Mouse (Mus musculus) hindbrain, embryonic 16.5 days (tissue): Measurements from ENCODE around the gene Slc35g2. TPM values are rescaled to one million over a fixed set of nuclear protein-coding genes. Genes with fewer than 3 reads are reported as not detected.
A peak's percentile ranks its signal among the peaks of the same experiment; 100 is the strongest.

Experiments
- ATAC-seq: fragments of 200-750 bp; cut with Nextera tagmentation; 2 replicates; pipeline ENCODE4 v1.8.0; 2017; ENCODE audit warnings: moderate TSS enrichment, moderate library complexity
- H3K27ac ChIP-seq: fragments of 300-500 bp; sonication (generic); 2 replicates; pipeline ENCODE4 v1.5.1; 2014; ENCODE audit warnings: low read depth, mild to moderate bottlenecking, control low read depth, low read length, moderate library complexity
- H3K27me3 ChIP-seq: fragments of 300-500 bp; sonication (generic); replicated peaks from 2 replicates; pipeline ENCODE4 v1.6.1; 2014; ENCODE audit warnings: low read length; ENCODE audit not compliant: control insufficient read depth, insufficient read depth
- H3K36me3 ChIP-seq: fragments of 300-500 bp; sonication (generic); 2 replicates; pipeline ENCODE4 v1.6.1; 2014; ENCODE audit warnings: mild to moderate bottlenecking, low read length, moderate library complexity, mixed read lengths; ENCODE audit not compliant: control insufficient read depth, insufficient read depth
- H3K4me1 ChIP-seq: fragments of 300-500 bp; sonication (generic); 2 replicates; pipeline ENCODE4 v1.6.1; 2014; ENCODE audit warnings: low read depth, low read length; ENCODE audit not compliant: control insufficient read depth, insufficient read depth
- H3K4me2 ChIP-seq: fragments of 300-500 bp; sonication (generic); 2 replicates; pipeline ENCODE4 v1.6.1; 2014; ENCODE audit warnings: mild to moderate bottlenecking, low read length, control low read depth, moderate library complexity
- H3K4me3 ChIP-seq: fragments of 300-500 bp; sonication (generic); 2 replicates; pipeline ENCODE4 v1.5.1; 2014; ENCODE audit warnings: mild to moderate bottlenecking, low read length, control low read depth, moderate library complexity
- H3K9ac ChIP-seq: fragments of 300-500 bp; sonication (generic); 2 replicates; pipeline ENCODE4 v1.6.1; 2014; ENCODE audit warnings: low read depth, mild to moderate bottlenecking, control low read depth, low read length, moderate library complexity
- H3K9me3 ChIP-seq: fragments of 300-500 bp; sonication (generic); 2 replicates; pipeline ENCODE4 v1.6.1; 2014; ENCODE audit warnings: mild to moderate bottlenecking, low read length, moderate library complexity; ENCODE audit not compliant: control insufficient read depth
- WGBS: fragments of 180-500 bp; shearing (Covaris S2); extraction: QIAGEN DNeasy Blood & Tissue Kit; methylation state at CpG from one replicate; pipeline ENCODE4 v1.1.7; 2014; 5-methylcytosine and 5-hydroxymethylcytosine counted together
- polyA plus RNA-seq: library from polyadenylated mRNA; unstranded; fragments of >200 nt; fragmentation: Nextera tagmentation; extraction: Ambion mirVana; gene quantifications from 2 replicates; pipeline ENCODE4 v1.2.1, GENCODE M21; 2015

Gene Slc35g2
- 24.3 and 33.0 TPM in 2 replicates for polyA plus RNA-seq

GRCm38 (mm10) chr9:100570626-100571233, at the start of gene Slc35g2:
Slc35g2 (minus strand) TSS chr9:100571090.
- Histone ChIP-seq H3K9ac (peak within 1 kb of the TSS; percentile 81), H3K9me3 (no peaks in the 10 kb centered on the region), H3K27me3 (no peaks in the 10 kb centered on the region), H3K27ac (peak within 1 kb of the TSS; percentile 62; the same call in 1 of the 2 replicates), H3K4me3 (peak within 1 kb of the TSS; percentile 75), H3K4me2 (peak within 1 kb of the TSS; percentile 78), H3K4me1 (peaks cover 8% of the 10 kb centered on the region; the same call in 1 of the 2 replicates), H3K36me3 (no peaks in the 10 kb centered on the region)
- peak; percentile 92 for ATAC-seq
- under 1% methylated on average over 46 of the region's 55 CpGs for WGBS

- H3K27ac ChIP-seq = no peak overlapping the region
Measured at GRCm38 (mm10) chr9:100616947-100617346, 46.1 kb upstream of the Slc35g2 start.

GRCm38 (mm10) chr9:100613501-100614071, 42.7 kb upstream of the Slc35g2 start:
- no peaks in the 10 kb centered on the region for H3K4me1 ChIP-seq
- no peaks in the 10 kb centered on the region for H3K9me3 ChIP-seq
- no peak overlapping the region for H3K27ac ChIP-seq
- H3K9ac ChIP-seq = no peak overlapping the region
- H3K4me2 ChIP-seq = no peak overlapping the region
- H3K27me3 ChIP-seq = no peaks in the 10 kb centered on the region
- no peak overlapping the region for H3K4me3 ChIP-seq
- no peak for ATAC-seq
- H3K36me3 ChIP-seq = no peaks in the 10 kb centered on the region
- 60% methylated on average over 3 of the region's 3 CpGs for WGBS

More at GRCm38 (mm10) chr9:100616947-100617346, 46.1 kb upstream of the Slc35g2 start:
- WGBS = 26% methylated on average over 11 of the region's 11 CpGs
- H3K27me3 ChIP-seq = no peaks in the 10 kb centered on the region
- no peaks in the 10 kb centered on the region for H3K9me3 ChIP-seq
- no peak overlapping the region for H3K9ac ChIP-seq
- peak overlapping the region; percentile 28; the same call in 1 of the 2 replicates for H3K4me2 ChIP-seq
- no peak overlapping the region for H3K4me3 ChIP-seq
- no peaks in the 10 kb centered on the region for H3K4me1 ChIP-seq
- no peak for ATAC-seq
- no peaks in the 10 kb centered on the region for H3K36me3 ChIP-seq

DNA sequence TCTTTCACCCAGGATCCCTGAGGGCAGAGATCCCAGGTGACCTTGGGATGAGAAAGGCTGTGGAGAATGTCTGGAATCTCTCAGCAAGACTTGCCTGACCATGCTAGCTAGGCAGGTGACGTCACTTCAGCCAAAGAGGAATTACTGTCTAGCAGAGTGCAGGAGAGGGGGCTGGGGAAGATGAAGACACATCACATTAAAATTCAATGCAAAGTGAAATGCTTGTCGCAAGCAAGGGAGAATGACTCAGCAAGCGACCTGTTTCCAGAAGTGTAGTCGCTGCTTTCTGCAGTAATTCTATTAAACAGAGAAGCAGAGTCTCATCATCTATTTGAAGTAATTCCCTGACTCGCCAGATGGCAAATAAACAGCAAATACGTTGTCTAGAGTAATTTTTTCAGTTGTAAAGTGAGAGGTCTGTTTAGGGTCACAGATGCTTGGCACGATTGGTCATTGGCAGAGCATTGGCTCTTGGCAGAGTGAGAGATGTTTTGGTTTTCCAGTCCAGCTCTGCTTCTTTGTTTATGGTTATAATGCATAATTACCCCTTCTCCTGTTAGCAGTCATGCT, 35.2 kb upstream of the Slc35g2 start:
- Histone ChIP-seq H3K27ac (no peak overlapping the region), H3K4me3 (no peak overlapping the region)

DNA sequence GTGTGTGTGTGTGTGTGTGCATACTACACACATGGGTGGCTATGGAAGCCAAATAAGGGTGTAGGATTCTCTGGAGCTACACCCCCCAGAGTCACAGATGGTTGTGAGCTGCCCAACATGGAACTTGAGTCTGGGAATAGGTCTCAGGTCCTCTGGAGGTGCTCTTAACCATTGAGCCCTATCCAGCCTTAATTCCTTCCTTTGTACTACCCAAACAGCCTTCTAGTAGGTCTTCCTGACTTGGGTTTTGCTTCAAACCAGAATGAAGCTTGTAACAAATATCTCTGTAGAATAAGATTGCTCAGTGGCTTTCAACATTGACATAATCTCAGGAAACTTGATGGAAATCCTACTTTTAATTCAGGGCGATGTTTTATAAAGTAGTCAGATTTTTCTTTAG, 34.6 kb upstream of the Slc35g2 start:
- Histone ChIP-seq H3K4me1 (peaks cover 6% of the 10 kb centered on the region; the same call in 1 of the 2 replicates), H3K27me3 (no peaks in the 10 kb centered on the region), H3K4me3 (no peak overlapping the region), H3K36me3 (no peaks in the 10 kb centered on the region), H3K9ac (no peak overlapping the region), H3K27ac (no peak overlapping the region), H3K4me2 (no peak overlapping the region), H3K9me3 (0 out of 2 replicates have a peak, but pooled peaks cover 3% of the 10 kb centered on the region)
- ATAC-seq = no peak
- WGBS = 92% methylated on average over 1 of the region's 1 CpGs

More for the DNA sequence above, 35.2 kb upstream of the Slc35g2 start:
- H3K36me3 ChIP-seq = no peaks in the 10 kb centered on the region
- no peaks in the 10 kb centered on the region for H3K27me3 ChIP-seq
- no peak for ATAC-seq
- 0 out of 2 replicates have a peak, but pooled peaks cover 3% of the 10 kb centered on the region for H3K9me3 ChIP-seq
- 32% methylated on average over 7 of the region's 7 CpGs for WGBS
- peaks cover 6% of the 10 kb centered on the region; the same call in 1 of the 2 replicates for H3K4me1 ChIP-seq
- H3K4me2 ChIP-seq = peak overlapping the region; percentile 15; the same call in 1 of the 2 replicates
- H3K9ac ChIP-seq = no peak overlapping the region

GRCm38 (mm10) chr9:100603156-100603555, 32.3 kb upstream of the Slc35g2 start:
- no peak overlapping the region for H3K4me3 ChIP-seq
- H3K27me3 ChIP-seq = no peaks in the 10 kb centered on the region
- 75% methylated on average over 5 of the region's 5 CpGs for WGBS
- ATAC-seq = no peak
- no peak overlapping the region for H3K4me2 ChIP-seq
- peaks cover 6% of the 10 kb centered on the region; the same call in 1 of the 2 replicates for H3K4me1 ChIP-seq
- H3K9ac ChIP-seq = no peak overlapping the region
- 0 out of 2 replicates have a peak, but pooled peaks cover 3% of the 10 kb centered on the region for H3K9me3 ChIP-seq
- H3K27ac ChIP-seq = no peak overlapping the region
- H3K36me3 ChIP-seq = no peaks in the 10 kb centered on the region

DNA sequence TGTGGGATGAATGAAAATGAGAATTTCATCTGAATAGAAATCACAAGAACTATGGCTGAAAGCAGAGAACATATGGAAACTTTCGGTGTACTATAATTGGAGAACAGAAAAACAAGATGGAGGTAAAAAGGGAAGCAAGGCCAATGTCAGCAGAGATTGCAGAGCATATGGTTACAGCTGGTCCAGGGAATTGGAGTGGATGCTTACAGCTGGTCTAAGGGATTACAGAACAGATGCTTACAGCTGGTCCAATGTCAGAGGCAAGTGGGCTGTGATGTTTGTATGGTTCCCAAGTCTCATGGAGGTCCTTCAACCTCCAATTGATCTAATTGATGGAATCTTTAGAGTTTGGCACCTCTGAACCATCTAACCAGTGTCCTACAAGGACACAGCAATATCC, 31.2 kb upstream of the Slc35g2 start:
- no peak for ATAC-seq
- H3K4me2 ChIP-seq = no peak overlapping the region
- H3K27me3 ChIP-seq = no peaks in the 10 kb centered on the region
- no peak overlapping the region for H3K9ac ChIP-seq
- 97% methylated on average over 1 of the region's 1 CpGs for WGBS
- no peak overlapping the region for H3K27ac ChIP-seq
- H3K4me3 ChIP-seq = no peak overlapping the region
- H3K36me3 ChIP-seq = no peaks in the 10 kb centered on the region
- peaks cover 6% of the 10 kb centered on the region; the same call in 1 of the 2 replicates for H3K4me1 ChIP-seq
- 0 out of 2 replicates have a peak, but pooled peaks cover 3% of the 10 kb centered on the region for H3K9me3 ChIP-seq

DNA sequence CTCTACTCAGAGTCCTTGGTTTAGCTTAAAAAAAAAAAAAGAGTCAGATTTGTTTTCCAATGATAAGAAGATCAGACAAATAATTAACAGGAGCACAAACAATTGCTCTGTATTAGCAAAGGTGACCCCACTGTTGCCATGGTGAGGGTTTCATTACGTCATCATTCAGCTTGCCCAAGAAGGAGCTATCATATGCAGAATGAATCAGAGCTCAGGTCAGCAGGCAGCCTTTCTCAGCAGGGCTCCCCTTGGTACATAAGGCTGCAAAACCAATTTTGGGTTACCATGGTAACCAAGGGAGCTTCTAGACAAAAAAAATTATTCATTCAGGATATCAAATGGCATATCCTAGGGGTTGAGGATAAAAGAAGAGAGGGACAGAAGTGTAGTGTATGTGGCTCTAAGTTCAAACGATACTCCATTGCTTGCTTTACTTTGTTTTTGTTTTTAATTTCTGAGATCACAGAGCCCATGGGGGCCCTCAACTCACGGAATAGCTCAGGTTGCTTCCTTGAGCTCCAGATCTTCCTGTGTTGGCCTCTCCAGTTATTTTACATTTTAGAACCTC, 29.0 kb upstream of the Slc35g2 start:
- Histone ChIP-seq H3K4me1 (no peaks in the 10 kb centered on the region), H3K27ac (no peak overlapping the region), H3K9me3 (0 out of 2 replicates have a peak, but pooled peaks cover 3% of the 10 kb centered on the region), H3K9ac (no peak overlapping the region), H3K27me3 (no peaks in the 10 kb centered on the region), H3K4me2 (no peak overlapping the region), H3K36me3 (no peaks in the 10 kb centered on the region), H3K4me3 (no peak overlapping the region)
- WGBS = 19% methylated on average over 3 of the region's 3 CpGs
- peak; percentile 64; the same call in 1 of the 2 replicates for ATAC-seq

- 0 out of 2 replicates have a peak, but pooled peaks cover 3% of the 10 kb centered on the region for H3K9me3 ChIP-seq
- WGBS = 87% methylated on average over 8 of the region's 8 CpGs
- no peak within 1 kb of the TSS for H3K9ac ChIP-seq
- no peaks in the 10 kb centered on the region for H3K36me3 ChIP-seq
- no peaks in the 10 kb centered on the region for H3K27me3 ChIP-seq
- no peak within 1 kb of the TSS for H3K27ac ChIP-seq
- ATAC-seq = no peak
- no peak within 1 kb of the TSS for H3K4me3 ChIP-seq
- H3K4me1 ChIP-seq = no peaks in the 10 kb centered on the region
- no peak within 1 kb of the TSS for H3K4me2 ChIP-seq
Measured at GRCm38 (mm10) chr9:100597546-100597945, 26.7 kb upstream of the Slc35g2 start, which contains the start of gene Stag1. Stag1 (plus strand) TSS chr9:100597798.
